Mouse (Mus musculus): ENCODE results near the gene Rars2. TPM values are rescaled to one million over a fixed set of nuclear protein-coding genes. Genes with fewer than 3 reads are reported as not detected.

Rars2 gene
- polyA plus RNA-seq, 1 experiment from 2014 or later, result 61.8 TPM

DNA sequence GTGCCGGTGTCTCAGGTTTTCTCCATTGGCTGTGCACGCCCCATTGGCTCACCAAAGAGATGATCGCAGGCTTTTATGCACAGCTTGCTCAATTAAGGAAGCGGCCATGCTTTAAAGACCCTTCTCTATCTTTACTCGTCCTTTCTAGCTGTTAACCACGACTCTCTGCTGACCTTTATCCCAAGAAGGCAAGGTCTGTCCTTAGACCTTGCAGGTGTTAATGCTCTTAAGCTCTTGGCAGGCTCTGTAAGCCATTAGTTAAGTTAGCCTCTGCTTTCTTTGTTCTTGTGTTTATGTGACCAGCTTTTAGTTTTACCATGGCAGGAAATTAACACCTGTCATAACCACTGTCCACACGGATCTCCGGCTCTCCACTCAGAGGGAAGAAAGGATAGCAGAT is 1.4 kb downstream of the Rars2 start:
- Histone ChIP-seq H3K27me3 (ENCODE audit: insufficient read depth, low read length) (no peaks in the 10 kb centered on the region), H3K4me2 (peak overlapping the region; percentile 95), H3K27ac (ENCODE audit: low read depth) (no peak overlapping the region), H3K4me3 (ENCODE audit: low read depth, low read length) (peak overlapping the region; percentile 80), H3K9me3 (ENCODE audit: low read depth, low read length) (no peaks in the 10 kb centered on the region), H3K4me1 (ENCODE audit: insufficient read depth) (0 out of 2 replicates have a peak, but pooled peaks cover 12% of the 10 kb centered on the region), H3K9ac (peak overlapping the region; percentile 74), H3K36me3 (ENCODE audit: insufficient read depth) (no peaks in the 10 kb centered on the region; the same call in 1 of the 2 replicates)
- WGBS, result 77% methylated on average over 8 of the region's 8 CpGs
- TF ChIP-seq CTCF (IDR thresholded peaks at IDR 0.05; ENCODE audit: low read depth), result no peak
- DNase-seq (no peak), ATAC-seq (ENCODE audit: insufficient read depth) (no peak)

DNA sequence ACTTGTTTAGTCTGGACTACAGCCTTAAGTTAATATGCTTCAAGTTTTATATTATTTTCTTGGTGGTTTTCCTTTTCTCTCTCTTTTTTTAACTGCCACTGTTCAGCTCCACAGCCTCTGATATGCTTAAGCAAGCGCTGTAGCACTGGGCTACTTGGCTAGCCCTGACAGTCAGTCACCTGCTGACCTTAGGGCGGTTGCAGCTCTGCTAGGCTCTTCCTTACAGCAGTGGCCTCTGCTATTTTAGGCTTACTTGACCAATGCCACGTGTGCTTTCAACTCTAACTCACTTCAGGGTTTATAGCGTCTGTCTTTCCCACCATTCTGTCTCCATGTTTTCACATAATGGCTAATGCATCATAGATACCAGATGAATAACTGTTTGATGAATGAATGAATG is 10.8 kb downstream of the Rars2 start:
- 83% methylated on average over 4 of the region's 4 CpGs for WGBS
- no peak for DNase-seq
- peaks cover 42% of the 10 kb centered on the region for H3K36me3 ChIP-seq (ENCODE audit: insufficient read depth)

DNA sequence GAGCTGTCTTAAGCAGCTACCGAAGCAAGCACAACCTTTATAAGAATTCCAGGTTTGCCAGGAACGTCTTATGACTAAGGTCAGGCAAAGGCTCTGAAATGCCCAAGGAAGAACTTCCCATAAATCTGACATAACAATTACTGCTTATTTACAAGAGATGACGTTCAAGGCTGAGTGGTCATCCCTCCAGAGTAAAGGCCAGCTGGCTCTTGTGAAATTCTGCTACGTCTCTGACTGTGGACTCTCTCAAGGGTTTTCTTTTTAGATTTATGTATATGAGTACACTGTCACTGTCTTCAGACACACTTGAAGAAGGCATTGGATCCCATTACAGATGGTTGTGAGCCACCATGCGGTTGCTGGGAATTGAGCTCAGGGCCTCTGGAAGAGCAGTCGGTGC is 11.6 kb downstream of the Rars2 start:
- Histone ChIP-seq H3K9ac (no peak overlapping the region), H3K27ac (ENCODE audit: low read depth) (no peak overlapping the region), H3K36me3 (ENCODE audit: insufficient read depth) (peaks cover 50% of the 10 kb centered on the region), H3K4me2 (no peak overlapping the region), H3K4me1 (ENCODE audit: insufficient read depth) (no peaks in the 10 kb centered on the region), H3K27me3 (ENCODE audit: insufficient read depth, low read length) (no peaks in the 10 kb centered on the region), H3K4me3 (ENCODE audit: low read depth, low read length) (no peak overlapping the region), H3K9me3 (ENCODE audit: low read depth, low read length) (no peaks in the 10 kb centered on the region)
- no peak for TF ChIP-seq CTCF (IDR thresholded peaks at IDR 0.05; ENCODE audit: low read depth)
- no peak for DNase-seq
- ATAC-seq (ENCODE audit: insufficient read depth), result no peak
- 82% methylated on average over 6 of the region's 6 CpGs for WGBS

More for the DNA sequence above, 10.8 kb downstream of the Rars2 start:
- no peak for TF ChIP-seq CTCF (IDR thresholded peaks at IDR 0.05; ENCODE audit: low read depth)
- Histone ChIP-seq H3K27me3 (ENCODE audit: insufficient read depth, low read length) (no peaks in the 10 kb centered on the region), H3K4me1 (ENCODE audit: insufficient read depth) (no peaks in the 10 kb centered on the region), H3K27ac (ENCODE audit: low read depth) (no peak overlapping the region), H3K4me2 (no peak overlapping the region), H3K9me3 (ENCODE audit: low read depth, low read length) (no peaks in the 10 kb centered on the region), H3K9ac (no peak overlapping the region), H3K4me3 (ENCODE audit: low read depth, low read length) (no peak overlapping the region)
- ATAC-seq (ENCODE audit: insufficient read depth), result no peak

DNA sequence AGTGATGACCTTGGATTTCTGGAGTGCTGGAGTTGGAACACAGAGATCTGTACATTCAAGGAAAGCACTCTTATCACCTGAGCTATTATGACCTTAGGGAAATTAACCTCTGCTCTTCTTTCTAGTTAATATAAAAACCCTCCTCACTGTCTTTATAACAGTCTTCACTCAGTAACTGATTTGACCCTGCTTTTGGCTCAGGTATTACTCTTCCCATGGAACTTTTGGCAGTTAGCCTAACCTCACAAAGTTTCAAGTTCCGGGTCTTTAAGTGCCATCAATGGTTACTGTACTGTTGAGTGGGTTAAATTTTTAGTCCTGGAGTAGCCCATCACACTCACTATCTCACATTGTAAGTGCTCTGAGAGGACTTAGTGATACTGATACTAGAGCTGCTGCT is 15.2 kb downstream of the Rars2 start:
- Histone ChIP-seq H3K4me2 (no peak overlapping the region), H3K36me3 (ENCODE audit: insufficient read depth) (peaks cover 42% of the 10 kb centered on the region), H3K27ac (ENCODE audit: low read depth) (no peak overlapping the region), H3K9me3 (ENCODE audit: low read depth, low read length) (no peaks in the 10 kb centered on the region), H3K9ac (no peak overlapping the region), H3K4me1 (ENCODE audit: insufficient read depth) (no peaks in the 10 kb centered on the region), H3K4me3 (ENCODE audit: low read depth, low read length) (no peak overlapping the region), H3K27me3 (ENCODE audit: insufficient read depth, low read length) (no peaks in the 10 kb centered on the region)
- TF ChIP-seq CTCF (IDR thresholded peaks at IDR 0.05; ENCODE audit: low read depth), result no peak
- 68% methylated on average over 1 of the region's 1 CpGs for WGBS
- DNase-seq, result no peak
- no peak for ATAC-seq (ENCODE audit: insufficient read depth)

DNA sequence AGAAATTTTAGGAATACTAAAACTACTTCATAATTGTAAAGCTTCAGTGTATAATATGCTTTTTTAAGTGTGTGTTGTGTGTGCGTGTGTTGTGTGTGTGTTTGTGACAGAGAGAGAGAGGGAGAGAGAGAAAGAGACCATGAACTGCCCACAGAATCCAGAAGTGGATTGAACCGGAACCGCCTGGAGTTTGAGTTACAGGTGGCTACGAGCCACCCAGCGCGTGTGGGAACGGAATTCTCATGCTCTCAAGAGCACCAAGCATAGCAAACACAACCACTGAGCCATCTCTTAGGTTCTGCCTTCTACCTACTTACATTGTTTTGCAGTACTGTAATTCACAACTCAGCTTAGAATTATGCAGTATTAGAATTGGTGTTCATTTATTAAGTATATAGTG is 19.4 kb downstream of the Rars2 start:
- Histone ChIP-seq H3K27me3 (ENCODE audit: insufficient read depth, low read length) (no peaks in the 10 kb centered on the region), H3K36me3 (ENCODE audit: insufficient read depth) (peaks cover 30% of the 10 kb centered on the region), H3K9me3 (ENCODE audit: low read depth, low read length) (no peaks in the 10 kb centered on the region), H3K4me1 (ENCODE audit: insufficient read depth) (no peaks in the 10 kb centered on the region), H3K27ac (ENCODE audit: low read depth) (no peak overlapping the region), H3K4me2 (no peak overlapping the region), H3K4me3 (ENCODE audit: low read depth, low read length) (no peak overlapping the region), H3K9ac (no peak overlapping the region)
- WGBS, result 94% methylated on average over 7 of the region's 7 CpGs
- ATAC-seq (ENCODE audit: insufficient read depth) (no peak), DNase-seq (no peak)
- TF ChIP-seq CTCF (IDR thresholded peaks at IDR 0.05; ENCODE audit: low read depth), result no peak

DNA sequence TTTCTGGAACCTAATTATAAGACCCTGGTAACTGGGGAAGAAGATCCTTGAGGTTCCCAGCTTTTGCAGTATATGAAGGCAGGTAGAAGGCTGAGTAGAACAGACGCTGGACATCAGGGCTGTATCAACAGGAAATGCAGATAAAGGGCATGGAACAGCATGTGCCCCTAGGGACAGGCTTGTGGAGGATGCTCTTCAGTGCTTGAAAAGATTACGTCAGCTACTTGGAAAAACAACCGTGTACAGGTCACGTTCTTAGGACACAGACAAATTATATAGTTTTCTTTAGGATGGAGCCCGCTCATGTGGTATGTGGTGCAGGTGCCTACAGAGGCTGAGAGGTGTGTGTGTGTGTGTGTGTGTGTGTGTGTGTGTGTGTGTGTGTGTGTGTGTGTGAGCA is 21.3 kb downstream of the Rars2 start:
- 80% methylated on average over 5 of the region's 5 CpGs for WGBS
- no peak overlapping the region for H3K27ac ChIP-seq (ENCODE audit: low read depth)
- no peaks in the 10 kb centered on the region for H3K9me3 ChIP-seq (ENCODE audit: low read depth, low read length)
- no peaks in the 10 kb centered on the region for H3K4me1 ChIP-seq (ENCODE audit: insufficient read depth)
- no peak for ATAC-seq (ENCODE audit: insufficient read depth)
- no peak overlapping the region for H3K9ac ChIP-seq
- H3K36me3 ChIP-seq (ENCODE audit: insufficient read depth), result peaks cover 33% of the 10 kb centered on the region
- DNase-seq, result no peak
- H3K27me3 ChIP-seq (ENCODE audit: insufficient read depth, low read length), result no peaks in the 10 kb centered on the region
- H3K4me3 ChIP-seq (ENCODE audit: low read depth, low read length), result no peak overlapping the region
- no peak overlapping the region for H3K4me2 ChIP-seq
- TF ChIP-seq CTCF (IDR thresholded peaks at IDR 0.05; ENCODE audit: low read depth), result no peak

DNA sequence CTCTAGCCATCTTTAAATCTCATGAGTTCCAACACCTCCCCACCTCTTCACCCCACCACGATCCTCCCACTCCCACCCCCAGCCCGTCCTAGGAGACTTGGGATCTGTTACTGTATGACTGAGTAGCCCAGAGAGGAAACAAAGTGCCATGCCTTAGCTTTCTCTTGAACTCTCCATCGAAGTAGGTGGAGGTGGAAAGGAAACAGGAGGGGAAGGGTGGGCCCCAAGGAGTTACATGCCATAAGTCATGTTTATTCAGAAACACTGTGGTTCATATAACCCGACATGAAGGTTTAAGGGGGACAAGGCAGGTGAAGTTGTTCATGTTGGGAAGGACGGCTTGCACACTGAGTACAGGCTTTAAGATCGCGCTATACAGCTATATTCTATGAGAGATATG is 22.6 kb downstream of the Rars2 start:
- peaks cover 37% of the 10 kb centered on the region for H3K36me3 ChIP-seq (ENCODE audit: insufficient read depth)
- no peak for ATAC-seq (ENCODE audit: insufficient read depth)

DNA sequence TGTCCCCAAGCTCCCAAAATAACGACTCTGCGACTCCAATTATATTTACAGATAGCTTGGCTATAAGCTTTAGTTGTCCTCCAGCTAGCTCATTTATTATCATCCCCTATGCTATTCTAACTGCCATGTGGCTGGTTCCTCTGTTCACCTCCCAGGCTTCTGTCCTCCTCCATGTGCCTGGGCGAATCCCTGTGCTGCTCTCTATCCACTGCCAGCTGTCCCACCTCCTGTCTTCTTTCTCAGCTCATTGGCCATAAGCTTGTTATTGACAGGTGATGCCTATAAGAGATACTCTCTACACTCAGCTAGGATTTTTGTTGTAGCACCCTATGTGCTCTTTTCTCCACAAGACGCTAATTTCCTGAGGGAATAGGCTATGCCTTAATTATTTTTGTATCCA is 23.1 kb downstream of the Rars2 start:
- Histone ChIP-seq H3K27ac (ENCODE audit: low read depth) (no peak overlapping the region), H3K4me3 (ENCODE audit: low read depth, low read length) (no peak overlapping the region), H3K9ac (no peak overlapping the region), H3K4me1 (ENCODE audit: insufficient read depth) (no peaks in the 10 kb centered on the region), H3K36me3 (ENCODE audit: insufficient read depth) (peaks cover 37% of the 10 kb centered on the region), H3K4me2 (no peak overlapping the region), H3K9me3 (ENCODE audit: low read depth, low read length) (no peaks in the 10 kb centered on the region), H3K27me3 (ENCODE audit: insufficient read depth, low read length) (no peaks in the 10 kb centered on the region)
- no peak for ATAC-seq (ENCODE audit: insufficient read depth)
- no peak for DNase-seq
- TF ChIP-seq CTCF (IDR thresholded peaks at IDR 0.05; ENCODE audit: low read depth), result no peak
- WGBS, result 83% methylated on average over 4 of the region's 4 CpGs

More for the DNA sequence above, 22.6 kb downstream of the Rars2 start:
- H3K4me2 ChIP-seq, result no peak overlapping the region
- TF ChIP-seq CTCF (IDR thresholded peaks at IDR 0.05; ENCODE audit: low read depth), result no peak
- H3K4me3 ChIP-seq (ENCODE audit: low read depth, low read length), result no peak overlapping the region
- H3K4me1 ChIP-seq (ENCODE audit: insufficient read depth), result no peaks in the 10 kb centered on the region
- H3K27ac ChIP-seq (ENCODE audit: low read depth), result no peak overlapping the region
- no peak overlapping the region for H3K9ac ChIP-seq
- no peak for DNase-seq
- no peaks in the 10 kb centered on the region for H3K9me3 ChIP-seq (ENCODE audit: low read depth, low read length)
- WGBS, result 88% methylated on average over 7 of the region's 7 CpGs
- no peaks in the 10 kb centered on the region for H3K27me3 ChIP-seq (ENCODE audit: insufficient read depth, low read length)
